Mouse (Mus musculus) spleen, adult 2 months (tissue): ENCODE measurements around the gene Chfr. TPM values are rescaled to one million over a fixed set of nuclear protein-coding genes. Genes with fewer than 3 reads are reported as not detected.

Source experiments
- DNase-seq, 2 experiments: peaks; one replicate each; pipeline versions ENCODE4 v3.0.0 to v3.0.0-alpha.2; 2012 to 2021; ENCODE audit warnings: low spot score in 2 of 2, low read depth in 1 of 2
- H3K27ac ChIP-seq: fragments of 200-500 bp; 2 replicates; pipeline ENCODE4 v1.5.1; 2012; ENCODE audit warnings: low read length, inconsistent platforms; ENCODE audit not compliant: insufficient read depth
- H3K27me3 ChIP-seq: fragments of 200-500 bp; 2 replicates; pipeline ENCODE4 v1.6.1; 2012; ENCODE audit warnings: mild to moderate bottlenecking, moderate library complexity, low read length, inconsistent platforms; ENCODE audit not compliant: control insufficient read depth, insufficient read depth
- H3K36me3 ChIP-seq: fragments of 200-500 bp; 2 replicates; pipeline ENCODE4 v1.6.1; 2012; ENCODE audit warnings: mild to moderate bottlenecking, low read length, inconsistent platforms; ENCODE audit not compliant: control insufficient read depth, insufficient read depth
- H3K4me1 ChIP-seq: fragments of 200-500 bp; 2 replicates; pipeline ENCODE4 v1.6.1; 2011; ENCODE audit warnings: inconsistent platforms; ENCODE audit not compliant: control insufficient read depth, insufficient read depth, insufficient read length
- H3K4me3 ChIP-seq: fragments of 200-500 bp; 2 replicates; pipeline ENCODE4 v1.5.1; 2011; ENCODE audit warnings: mild to moderate bottlenecking, inconsistent platforms; ENCODE audit not compliant: insufficient read depth, insufficient read length; ENCODE audit errors: extremely low read depth
- CTCF ChIP-seq: fragments of 200-500 bp; IDR thresholded peaks from 2 replicates; pipeline ENCODE4 v1.5.1; 2011; ENCODE audit warnings: mild to moderate bottlenecking, inconsistent platforms; ENCODE audit not compliant: insufficient read depth, insufficient read length, insufficient replicate concordance; ENCODE audit errors: extremely low read depth
- POLR2A ChIP-seq: fragments of 200-500 bp; IDR thresholded peaks from 2 replicates; pipeline ENCODE4 v1.6.1; 2011; ENCODE audit warnings: low read depth, low read length, inconsistent platforms
- WGBS: fragments of 180-500 bp; shearing (Covaris S2); methylation state at CpG from one replicate; pipeline ENCODE4 v1.1.7; 2018; 5-methylcytosine and 5-hydroxymethylcytosine counted together
- polyA plus RNA-seq: library from polyadenylated mRNA; depleted of rRNA; stranded (reverse); fragments of >200 nt; gene quantifications from 2 replicates; pipeline ENCODE4 v1.2.3, GENCODE M21; 2012

Chfr gene
- polyA plus RNA-seq, 1 experiment: 59.3 TPM

GRCm38 (mm10) chr5:110103901-110104615 lies 31.6 kb upstream of the Chfr start:
- H3K27ac ChIP-seq: no peak overlapping the region
- H3K36me3 ChIP-seq: peaks cover 20% of the 10 kb centered on the region
- H3K4me3 ChIP-seq: no peak overlapping the region
- no peak for DNase-seq
- WGBS: 96% methylated on average over 27 of the region's 27 CpGs
- H3K27me3 ChIP-seq: no peaks in the 10 kb centered on the region
- peaks cover 12% of the 10 kb centered on the region for H3K4me1 ChIP-seq
- TF ChIP-seq POLR2A: no peak
- no peak for TF ChIP-seq CTCF

DNA sequence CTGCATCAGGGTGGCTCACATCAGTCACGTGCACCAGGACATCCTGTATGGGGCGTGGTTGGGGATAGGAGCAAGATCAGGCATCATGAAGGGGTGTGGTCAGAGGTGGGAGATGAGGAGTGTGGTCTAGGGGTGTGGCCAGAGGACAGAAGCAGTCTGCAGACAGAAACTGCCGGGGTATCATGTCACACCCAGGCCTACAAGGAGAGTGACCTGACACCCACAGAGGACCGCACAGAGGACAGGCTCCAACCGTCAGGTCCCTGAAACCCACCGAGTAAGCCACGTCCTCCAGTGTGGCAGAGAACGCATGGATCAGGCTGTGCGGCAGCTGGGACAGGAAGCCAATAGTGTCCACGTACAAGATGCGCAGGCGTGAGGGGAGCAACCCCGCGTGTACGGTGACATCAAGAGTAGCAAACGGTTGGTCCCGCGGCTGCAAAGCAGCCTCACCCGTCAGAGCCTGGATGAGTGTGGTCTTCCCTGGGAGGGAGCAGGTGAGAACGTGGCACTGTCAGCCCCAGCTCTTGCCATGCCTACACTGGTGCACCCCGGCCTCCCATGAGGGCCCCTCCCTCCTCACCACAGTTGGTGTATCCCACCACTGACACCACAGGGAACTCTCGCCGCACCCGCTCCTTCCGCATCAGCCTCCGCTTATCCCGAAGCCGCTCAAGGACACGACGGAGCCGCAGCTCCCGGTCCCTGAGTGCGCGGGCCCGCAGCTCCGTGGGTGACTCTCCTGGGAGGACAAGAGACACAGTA lies 30.8 kb upstream of the Chfr start:
- DNase-seq: no peak
- Histone ChIP-seq H3K27me3 (no peaks in the 10 kb centered on the region), H3K4me3 (no peak overlapping the region), H3K4me1 (peaks cover 12% of the 10 kb centered on the region), H3K36me3 (peaks cover 20% of the 10 kb centered on the region), H3K27ac (no peak overlapping the region)
- 96% methylated on average over 36 of the region's 36 CpGs for WGBS
- no peak for TF ChIP-seq CTCF
- TF ChIP-seq POLR2A: no peak

DNA sequence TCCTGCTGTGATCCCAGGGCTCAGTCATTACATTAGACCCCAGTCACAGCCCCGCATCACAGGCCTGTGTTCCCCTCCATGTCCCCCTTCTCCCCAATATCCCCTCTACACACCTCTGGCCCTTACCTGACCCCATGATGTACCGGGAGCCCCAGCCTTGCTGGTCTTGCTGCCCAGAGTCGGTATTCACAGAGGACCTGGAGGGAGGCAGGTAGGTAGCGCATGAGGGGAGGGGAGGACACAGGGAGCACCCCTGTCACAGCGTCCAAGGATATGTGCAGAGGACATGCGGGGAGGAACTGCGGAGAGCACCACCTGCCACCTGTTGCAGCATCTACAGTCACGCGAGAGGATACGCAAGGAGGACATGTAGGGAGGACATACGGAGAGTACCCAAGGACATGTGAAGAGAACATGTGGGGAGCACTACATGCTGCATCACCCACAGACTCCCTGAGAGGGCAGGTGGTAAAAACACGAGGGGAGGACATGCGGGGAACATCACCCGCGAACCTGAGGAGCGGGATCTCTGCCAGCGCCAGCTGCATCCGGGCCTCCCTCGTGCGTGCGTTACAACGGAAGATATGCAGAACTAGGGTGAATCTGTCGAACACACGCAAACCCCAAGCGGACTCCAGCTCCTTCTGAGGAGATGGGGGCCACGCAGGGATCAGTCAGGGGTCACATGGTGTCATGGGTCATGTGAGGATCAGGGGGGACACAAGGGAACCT lies 29.3 kb upstream of the Chfr start:
- Histone ChIP-seq H3K27ac (no peak overlapping the region), H3K4me3 (no peak overlapping the region), H3K36me3 (peaks cover 20% of the 10 kb centered on the region), H3K4me1 (peaks cover 9% of the 10 kb centered on the region), H3K27me3 (no peaks in the 10 kb centered on the region)
- TF ChIP-seq POLR2A (no peak), CTCF (no peak)
- WGBS: 94% methylated on average over 26 of the region's 26 CpGs
- DNase-seq: no peak

GRCm38 (mm10) chr5:110106901-110107564 lies 28.6 kb upstream of the Chfr start:
- 35% methylated on average over 41 of the region's 41 CpGs for WGBS
- peak overlapping the region; percentile 89 for H3K4me3 ChIP-seq
- no peaks in the 10 kb centered on the region for H3K27me3 ChIP-seq
- H3K27ac ChIP-seq: peak overlapping the region; percentile 85
- peak in 1 of 2 experiments; percentile 30 for DNase-seq
- peaks cover 4% of the 10 kb centered on the region for H3K4me1 ChIP-seq
- peaks cover 20% of the 10 kb centered on the region for H3K36me3 ChIP-seq
- no peak for TF ChIP-seq POLR2A
- TF ChIP-seq CTCF: no peak

- Histone ChIP-seq H3K27me3 (no peaks in the 10 kb centered on the region), H3K4me1 (peaks cover 4% of the 10 kb centered on the region), H3K36me3 (peaks cover 21% of the 10 kb centered on the region), H3K4me3 (peak within 1 kb of the TSS; percentile 89), H3K27ac (peak within 1 kb of the TSS; percentile 85)
- peak; percentile 88 to 92 for DNase-seq
- under 1% methylated on average over 71 of the region's 71 CpGs for WGBS
- no peak for TF ChIP-seq CTCF
- peak; percentile 40 for TF ChIP-seq POLR2A
Observed at GRCm38 (mm10) chr5:110107581-110108304, 27.9 kb upstream of the Chfr start, which contains the start of gene Gtpbp6. Gene Gtpbp6, minus strand, starts transcription at chr5:110108197.

DNA sequence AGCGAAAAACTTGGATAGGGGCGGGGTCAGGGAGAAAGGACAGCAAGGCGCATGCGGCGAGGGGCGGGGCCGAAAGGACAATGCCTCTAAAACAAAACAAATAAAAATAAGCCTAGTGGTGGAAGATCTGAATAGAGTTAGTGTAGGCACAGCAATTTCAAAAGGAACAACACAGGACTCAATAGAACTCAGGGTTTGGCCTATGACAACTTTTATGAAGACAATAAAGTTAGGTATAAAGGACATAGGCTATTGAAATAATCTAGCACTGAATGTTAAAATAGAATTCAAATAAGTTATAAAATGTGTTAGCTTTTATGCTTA lies 27.4 kb upstream of the Chfr start:
- Histone ChIP-seq H3K36me3 (peaks cover 21% of the 10 kb centered on the region), H3K27me3 (no peaks in the 10 kb centered on the region), H3K4me1 (peaks cover 4% of the 10 kb centered on the region), H3K4me3 (peak overlapping the region; percentile 89), H3K27ac (peak overlapping the region; percentile 85; the same call in 1 of the 2 replicates)
- TF ChIP-seq POLR2A: no peak
- no peak for TF ChIP-seq CTCF
- DNase-seq: no peak
- WGBS: 2% methylated on average over 7 of the region's 7 CpGs
